Mouse (Mus musculus) G1E (cell line): ENCODE results near the gene Gm4981. TPM values are rescaled to one million over a fixed set of nuclear protein-coding genes. Genes with fewer than 3 reads are reported as not detected.

Experiments used
- ATAC-seq: 2 replicates; pipeline ENCODE4 v1.8.0; 2016; ENCODE audit warnings: mild to moderate bottlenecking; ENCODE audit not compliant: insufficient number of reproducible peaks, poor library complexity, low FRiP score, severe bottlenecking; ENCODE audit errors: extremely low read depth
- DNase-seq: peaks from one replicate; pipeline ENCODE4 v3.0.0; 2012; ENCODE audit warnings: low spot score
- H3K27me3 ChIP-seq: 2 replicates; pipeline ENCODE4 v1.6.1; 2012; ENCODE audit warnings: mild to moderate bottlenecking, low read length, inconsistent platforms; ENCODE audit not compliant: insufficient read depth
- H3K36me3 ChIP-seq: replicated peaks from 2 replicates; pipeline ENCODE3; 2012; ENCODE audit warnings: mild to moderate bottlenecking, inconsistent platforms
- H3K4me1 ChIP-seq: 2 replicates; pipeline ENCODE4 v1.6.1; 2012; ENCODE audit warnings: low read depth, low read length, inconsistent platforms, mixed read lengths; ENCODE audit not compliant: insufficient read depth
- H3K4me3 ChIP-seq: 2 replicates; pipeline ENCODE4 v1.5.1; 2012; ENCODE audit warnings: low read depth, mild to moderate bottlenecking, inconsistent platforms, low read length, moderate library complexity, mixed read lengths
- H3K9me3 ChIP-seq: replicated peaks from 2 replicates; pipeline ENCODE4 v1.6.1; 2012; ENCODE audit warnings: inconsistent platforms
- CTCF ChIP-seq: IDR thresholded peaks from 2 replicates; pipeline ENCODE4 v1.5.1; 2012; ENCODE audit warnings: low read depth, low read length, inconsistent platforms, mixed read lengths
- GATA1 ChIP-seq: IDR thresholded peaks from 2 replicates; pipeline ENCODE4 v1.6.1; 2012; ENCODE audit warnings: borderline replicate concordance, low read length, inconsistent platforms, mixed read lengths
- GATA2 ChIP-seq: IDR thresholded peaks from 2 replicates; pipeline ENCODE4 v1.6.1; 2012; ENCODE audit warnings: low read depth, low read length, inconsistent platforms, borderline replicate concordance
- POLR2AphosphoS5 ChIP-seq: IDR thresholded peaks from 2 replicates; pipeline ENCODE4 v1.6.1; 2012; ENCODE audit warnings: low read depth, low read length, inconsistent platforms; ENCODE audit not compliant: insufficient replicate concordance
- TAL1 ChIP-seq: conservative IDR thresholded peaks from 2 replicates; pipeline ENCODE4 v1.6.1; 2012; ENCODE audit warnings: low read depth, low read length, inconsistent platforms, mixed read lengths
- polyA plus RNA-seq: library from polyadenylated mRNA; stranded (reverse); fragments of >175 nt; gene quantifications from 2 replicates; pipeline ENCODE4 v1.2.3, GENCODE M21; 2012
- total RNA-seq, 2 experiments: library from RNA; stranded (forward) in 1 of 2; stranded (reverse) in 1 of 2; fragments of 200-1000 nt in 1 of 2; fragments of >200 nt in 1 of 2; fragmentation: Nextera tagmentation in 1 of 2; gene quantifications; 2 replicates each; pipeline ENCODE4 v1.2.3; 2014 to 2017

Gene Gm4981
- total and polyA plus RNA-seq, 3 experiments: not detected

DNA sequence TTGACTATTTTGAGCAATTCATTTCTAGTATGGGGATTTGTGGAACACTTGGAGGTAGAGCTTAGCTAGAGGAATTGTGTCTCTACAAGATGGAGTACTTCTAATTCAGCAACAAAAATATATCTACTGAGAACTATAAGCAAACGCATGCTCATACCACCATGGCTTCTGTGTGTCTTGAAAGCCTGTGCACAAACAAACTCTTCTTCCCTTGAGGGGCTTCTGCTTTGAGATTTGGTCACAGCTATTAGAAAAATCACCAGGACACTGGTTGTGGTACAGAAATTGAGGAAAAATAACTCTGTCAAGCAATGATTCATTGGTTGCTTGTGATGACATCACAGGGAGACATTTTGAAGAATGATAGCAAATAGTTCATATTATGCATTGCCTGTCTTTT lies 21.1 kb downstream of the Gm4981 start:
- Histone ChIP-seq H3K36me3 (no peaks in the 10 kb centered on the region), H3K9me3 (no peaks in the 10 kb centered on the region), H3K4me3 (no peak overlapping the region), H3K4me1 (no peaks in the 10 kb centered on the region), H3K27me3 (no peaks in the 10 kb centered on the region)
- TF ChIP-seq TAL1: no peak
- TF ChIP-seq CTCF: no peak
- TF ChIP-seq GATA1: no peak
- no peak for TF ChIP-seq GATA2
- no peak for TF ChIP-seq POLR2AphosphoS5
- no peak for ATAC-seq
- no peak for DNase-seq

DNA sequence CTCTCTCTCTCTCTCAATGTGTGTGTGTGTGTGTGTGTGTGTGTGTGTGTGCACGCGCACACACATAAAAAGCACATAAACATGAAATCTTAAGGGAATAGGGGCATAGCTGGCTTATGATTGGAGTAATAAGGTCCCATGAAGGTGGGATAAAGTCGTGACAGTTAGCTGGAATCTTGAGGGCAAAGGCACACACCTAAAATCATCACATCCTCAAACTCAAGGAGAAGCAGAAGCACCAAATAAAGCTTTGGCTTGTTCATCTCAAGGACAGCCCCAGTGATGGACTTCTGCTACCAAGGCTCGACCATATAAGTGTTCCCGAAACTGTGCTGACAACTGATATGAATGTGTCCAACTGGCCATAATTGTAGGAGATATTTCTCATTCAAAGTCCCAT lies 21.6 kb downstream of the Gm4981 start:
- no peak for TF ChIP-seq GATA2

GRCm38 (mm10) chr10:58214497-58214896 lies 22.0 kb downstream of the Gm4981 start:
- DNase-seq (no peak), ATAC-seq (no peak)
- Histone ChIP-seq H3K4me3 (no peak overlapping the region), H3K36me3 (no peaks in the 10 kb centered on the region), H3K4me1 (no peaks in the 10 kb centered on the region), H3K27me3 (no peaks in the 10 kb centered on the region), H3K9me3 (no peaks in the 10 kb centered on the region)
- no peak for TF ChIP-seq TAL1
- TF ChIP-seq GATA1: no peak
- TF ChIP-seq GATA2: no peak

More for the DNA sequence above, 21.6 kb downstream of the Gm4981 start:
- Histone ChIP-seq H3K4me1 (no peaks in the 10 kb centered on the region), H3K9me3 (no peaks in the 10 kb centered on the region), H3K4me3 (no peak overlapping the region), H3K36me3 (no peaks in the 10 kb centered on the region), H3K27me3 (no peaks in the 10 kb centered on the region)
- no peak for ATAC-seq
- DNase-seq: no peak

DNA sequence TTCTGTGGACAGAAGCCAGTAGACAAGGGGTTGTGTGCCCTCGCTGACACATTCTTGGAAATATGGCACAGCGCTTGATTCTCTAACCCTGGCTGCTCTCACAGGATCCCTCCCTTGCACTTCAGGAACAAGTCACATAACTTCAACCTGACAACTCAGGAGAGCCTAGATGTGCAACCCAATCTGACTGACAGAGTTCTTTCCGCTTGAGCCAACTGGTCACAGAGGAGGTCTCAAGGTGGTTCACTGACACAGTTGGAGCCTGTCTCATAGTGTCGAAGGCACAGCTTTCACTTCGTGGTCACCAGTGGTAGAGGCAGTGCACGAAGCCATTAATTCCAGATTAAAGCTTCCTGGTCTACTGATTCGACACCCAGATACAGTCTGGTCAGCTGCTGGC lies 24.3 kb downstream of the Gm4981 start:
- Histone ChIP-seq H3K4me3 (no peak overlapping the region), H3K4me1 (no peaks in the 10 kb centered on the region), H3K9me3 (no peaks in the 10 kb centered on the region), H3K27me3 (no peaks in the 10 kb centered on the region), H3K36me3 (no peaks in the 10 kb centered on the region)
- no peak for ATAC-seq
- TF ChIP-seq GATA1 (no peak), GATA2 (no peak), TAL1 (no peak), POLR2AphosphoS5 (no peak), CTCF (no peak)
- no peak for DNase-seq

GRCm38 (mm10) chr10:58211213-58211612 lies 25.3 kb downstream of the Gm4981 start:
- ATAC-seq (no peak), DNase-seq (no peak)
- Histone ChIP-seq H3K9me3 (no peaks in the 10 kb centered on the region), H3K4me1 (no peaks in the 10 kb centered on the region), H3K36me3 (no peaks in the 10 kb centered on the region), H3K27me3 (no peaks in the 10 kb centered on the region), H3K4me3 (no peak overlapping the region)
- TF ChIP-seq GATA2: no peak
- no peak for TF ChIP-seq POLR2AphosphoS5
- TF ChIP-seq TAL1: no peak
- TF ChIP-seq CTCF: no peak
- TF ChIP-seq GATA1: no peak

- TF ChIP-seq CTCF: no peak
- no peak for TF ChIP-seq POLR2AphosphoS5
- no peak for TF ChIP-seq TAL1
- no peak for TF ChIP-seq GATA1
- no peak for TF ChIP-seq GATA2
- H3K27me3 ChIP-seq: no peaks in the 10 kb centered on the region
- DNase-seq: no peak
- H3K4me3 ChIP-seq: no peak overlapping the region
- H3K4me1 ChIP-seq: no peaks in the 10 kb centered on the region
- no peak for ATAC-seq
- H3K9me3 ChIP-seq: no peaks in the 10 kb centered on the region
- H3K36me3 ChIP-seq: no peaks in the 10 kb centered on the region
Observed at GRCm38 (mm10) chr10:58210514-58210913, 26.0 kb downstream of the Gm4981 start.

DNA sequence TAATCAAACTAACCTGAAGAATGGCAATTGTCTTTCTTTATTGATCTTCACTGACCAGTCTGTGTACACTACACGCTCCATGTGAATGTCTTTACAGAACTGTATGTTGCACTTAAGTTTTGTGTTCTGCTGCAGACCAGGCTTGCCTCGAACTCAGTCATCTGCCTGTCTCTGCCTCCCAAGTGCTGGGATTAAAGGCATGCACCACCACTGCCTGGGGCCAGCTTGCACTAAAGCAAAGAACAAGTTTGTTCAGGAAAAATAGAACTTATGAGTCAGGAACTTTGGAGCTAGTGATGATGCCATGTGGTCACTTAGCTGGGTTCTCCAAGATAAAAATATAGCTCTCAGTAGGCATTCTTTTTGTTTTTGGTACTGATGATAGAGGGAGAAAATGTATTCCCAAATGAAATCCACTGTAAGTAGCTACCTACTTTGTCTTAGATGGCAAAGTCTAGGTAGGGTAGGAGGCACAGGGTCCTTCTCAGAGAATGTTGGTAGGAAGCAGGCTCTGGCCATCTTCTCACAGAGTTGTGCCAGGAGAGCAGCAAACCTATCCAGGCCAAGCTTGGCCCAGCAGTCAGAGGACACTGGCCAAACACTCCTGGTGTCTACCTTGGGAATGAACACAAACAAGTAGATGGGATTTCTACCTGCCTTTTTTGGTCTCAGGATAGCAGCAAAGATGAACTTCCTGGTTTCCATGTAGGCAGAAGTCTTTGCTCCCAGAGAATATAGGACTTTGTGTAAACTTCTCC lies 26.6 kb downstream of the Gm4981 start:
- TF ChIP-seq GATA2: no peak
- no peak for TF ChIP-seq TAL1
- TF ChIP-seq CTCF: no peak
- no peak for TF ChIP-seq POLR2AphosphoS5
- no peak for TF ChIP-seq GATA1
- ATAC-seq (no peak), DNase-seq (no peak)
- no peaks in the 10 kb centered on the region for H3K27me3 ChIP-seq
- no peak overlapping the region for H3K4me3 ChIP-seq
- no peaks in the 10 kb centered on the region for H3K9me3 ChIP-seq
- no peaks in the 10 kb centered on the region for H3K36me3 ChIP-seq
- no peaks in the 10 kb centered on the region for H3K4me1 ChIP-seq
